Comparison of ENCODE assay signal across 11 mouse cellular contexts in genomic region chr4:147275773-147276140, GRCm38 (mm10). TPM values are rescaled to one million over a fixed set of nuclear protein-coding genes. Genes with fewer than 3 reads are reported as not detected.
DNase-seq lines count a peak whose midpoint lies in the region; ATAC-seq and TF ChIP-seq lines count a peak whose summit lies in the region.
"Not testable (repeated sequence)": the region's sequence is repeated elsewhere in the genome, so short reads cannot be mapped to it uniquely, and the experiment has no call there.
"Had no signal": no experiment of that assay in that cellular context is flagged by ENCODE, and none has a peak within 500 bp of the region (broad histone marks: within the 10 kb centered on the region; RNA-seq: fewer than 3 reads in every experiment).

No protein-coding gene starts in this region.

- 33% methylated on average over 53 of the region's 54 CpGs for WGBS in embryonic facial prominence, embryonic 14.5 days
- 20% methylated on average over 54 of the region's 54 CpGs for WGBS in heart, embryonic 11.5 days (ENCODE audit: insufficient replicate concordance)
- 32% methylated on average over 54 of the region's 54 CpGs for WGBS in hindbrain, embryonic 14.5 days
- WGBS in kidney, postnatal 0 days, result 37% methylated on average over 54 of the region's 54 CpGs
- 22% methylated on average over 54 of the region's 54 CpGs for WGBS in liver, embryonic 16.5 days (ENCODE audit: insufficient replicate concordance)
- WGBS in midbrain, embryonic 15.5 days, result 27% methylated on average over 54 of the region's 54 CpGs
- 31% methylated on average over 50 of the region's 54 CpGs for WGBS in stomach, postnatal 0 days

- DNase-seq in embryonic facial prominence, embryonic 14.5 days (ENCODE audit: low spot score); kidney, postnatal 0 days (ENCODE audit: low spot score); stomach, postnatal 0 days (ENCODE audit: low spot score): not testable (repeated sequence)
- DNase-seq in hindbrain, embryonic 14.5 days (ENCODE audit: low spot score), result peak; percentile 0

- TF ChIP-seq EP300 in ES-Bruce4 (IDR thresholded peaks at IDR 0.05; ENCODE audit: insufficient read depth, low read depth, low read length); stomach, postnatal 0 days (optimal IDR thresholded peaks at IDR 0.05): not testable (repeated sequence)

- H3K4me1 ChIP-seq in ES-Bruce4 (ENCODE audit: control insufficient read depth, insufficient read depth, low read length); embryonic facial prominence, embryonic 14.5 days (ENCODE audit: control insufficient read depth, insufficient read depth, low read length); heart, embryonic 11.5 days (ENCODE audit: control insufficient read depth, insufficient read depth, low read length); hindbrain, embryonic 14.5 days (replicated peaks; ENCODE audit: control insufficient read depth, insufficient read depth, low read length); kidney, postnatal 0 days (replicated peaks; ENCODE audit: insufficient read depth, low read length); liver, embryonic 16.5 days (ENCODE audit: control insufficient read depth, low read depth, low read length); midbrain, embryonic 15.5 days; stomach, postnatal 0 days (replicated peaks; ENCODE audit: control insufficient read depth, insufficient read depth): not testable (repeated sequence)

- TF ChIP-seq POLR2A in ES-Bruce4 (IDR thresholded peaks at IDR 0.05; ENCODE audit: insufficient read depth, low read length), result not testable (repeated sequence)

- peak overlapping the region; percentile 83 for H3K27ac ChIP-seq in ES-Bruce4 (ENCODE audit: insufficient read depth, low read length)
- H3K27ac ChIP-seq in embryonic facial prominence, embryonic 14.5 days (replicated peaks; ENCODE audit: low read depth, low read length); heart, embryonic 11.5 days (ENCODE audit: low read depth, low read length); hindbrain, embryonic 14.5 days; kidney, postnatal 0 days; liver, embryonic 16.5 days (ENCODE audit: low read length); midbrain, embryonic 15.5 days; stomach, postnatal 0 days (replicated peaks): not testable (repeated sequence)

- peak overlapping the region; percentile 66 for H3K4me3 ChIP-seq in ES-Bruce4 (ENCODE audit: low read depth, low read length)
- peak overlapping the region; percentile 21 for H3K4me3 ChIP-seq in embryonic facial prominence, embryonic 14.5 days (ENCODE audit: low read depth, low read length)
- H3K4me3 ChIP-seq in heart, embryonic 11.5 days (ENCODE audit: low read depth, low read length), result peak overlapping the region; percentile 26
- peak overlapping the region; percentile 18; the same call in 1 of the 2 replicates for H3K4me3 ChIP-seq in hindbrain, embryonic 14.5 days (replicated peaks; ENCODE audit: low read length)
- not testable (repeated sequence) for H3K4me3 ChIP-seq in kidney, postnatal 0 days (replicated peaks; ENCODE audit: low read depth, low read length); liver, embryonic 16.5 days (ENCODE audit: low read depth, low read length)
- H3K4me3 ChIP-seq in midbrain, embryonic 15.5 days, result peak overlapping the region; percentile 12; the same call in 1 of the 2 replicates
- H3K4me3 ChIP-seq in stomach, postnatal 0 days (ENCODE audit: low read depth, low read length), result 0 out of 2 replicates have a peak overlapping the region, but pooled peaks have one; percentile 1

- H3K9me3 ChIP-seq in ES-Bruce4 (replicated peaks; ENCODE audit: control insufficient read depth, insufficient read depth, low read length, poor library complexity, severe bottlenecking), result peaks cover 18% of the 10 kb centered on the region
- H3K9me3 ChIP-seq in embryonic facial prominence, embryonic 14.5 days (ENCODE audit: control insufficient read depth, low read length), result peaks cover 32% of the 10 kb centered on the region
- H3K9me3 ChIP-seq in heart, embryonic 11.5 days (replicated peaks; ENCODE audit: control insufficient read depth, low read length), result peaks cover 15% of the 10 kb centered on the region
- H3K9me3 ChIP-seq in hindbrain, embryonic 14.5 days (ENCODE audit: control insufficient read depth, low read length), result peaks cover 23% of the 10 kb centered on the region
- H3K9me3 ChIP-seq in kidney, postnatal 0 days (replicated peaks; ENCODE audit: low read length); liver, embryonic 16.5 days (replicated peaks; ENCODE audit: control insufficient read depth, low read length); stomach, postnatal 0 days (ENCODE audit: control insufficient read depth, low read length): not testable (repeated sequence)
- H3K9me3 ChIP-seq in midbrain, embryonic 15.5 days, result peaks cover 33% of the 10 kb centered on the region

- peak overlapping the region; percentile 37 for H3K4me2 ChIP-seq in embryonic facial prominence, embryonic 14.5 days (ENCODE audit: low read depth, low read length)
- H3K4me2 ChIP-seq in heart, embryonic 11.5 days, result peak overlapping the region; percentile 56
- peak overlapping the region; percentile 22; the same call in 1 of the 2 replicates for H3K4me2 ChIP-seq in hindbrain, embryonic 14.5 days (replicated peaks)
- H3K4me2 ChIP-seq in kidney, postnatal 0 days (ENCODE audit: low read length), result peak overlapping the region; percentile 34; the same call in 1 of the 2 replicates
- H3K4me2 ChIP-seq in liver, embryonic 16.5 days (ENCODE audit: low read depth, low read length), result peak overlapping the region; percentile 30
- H3K4me2 ChIP-seq in midbrain, embryonic 15.5 days, result peak overlapping the region; percentile 32
- H3K4me2 ChIP-seq in stomach, postnatal 0 days (replicated peaks; ENCODE audit: low read depth), result 0 out of 2 replicates have a peak overlapping the region, but pooled peaks have one; percentile 5

- TF ChIP-seq CTCF in ES-Bruce4 (IDR thresholded peaks at IDR 0.05; ENCODE audit: low read depth, low read length); kidney, postnatal 0 days (IDR thresholded peaks at IDR 0.05; ENCODE audit: low read depth); stomach, postnatal 0 days (IDR thresholded peaks at IDR 0.05; ENCODE audit: low read depth): not testable (repeated sequence)

- not testable (repeated sequence) for ATAC-seq in embryonic facial prominence, embryonic 14.5 days (ENCODE audit: low read depth); hindbrain, embryonic 14.5 days (ENCODE audit: low FRiP score); kidney, postnatal 0 days (replicated peaks; ENCODE audit: low FRiP score, low read depth); liver, embryonic 16.5 days (ENCODE audit: low read depth); midbrain, embryonic 15.5 days (replicated peaks); stomach, postnatal 0 days (ENCODE audit: low FRiP score, low TSS enrichment)
- 0 out of 2 replicates have a peak, but pooled peaks have one; percentile 42 for ATAC-seq in heart, embryonic 11.5 days (replicated peaks; ENCODE audit: insufficient number of reproducible peaks, low FRiP score, low TSS enrichment)

- H3K9ac ChIP-seq in ES-Bruce4 (ENCODE audit: low read depth, poor library complexity, severe bottlenecking), result peak overlapping the region; percentile 90
- H3K9ac ChIP-seq in embryonic facial prominence, embryonic 14.5 days (ENCODE audit: low read depth, low read length); heart, embryonic 11.5 days (ENCODE audit: low read depth, low read length); hindbrain, embryonic 14.5 days; kidney, postnatal 0 days (ENCODE audit: low read depth, low read length); liver, embryonic 16.5 days (ENCODE audit: low read depth, low read length); midbrain, embryonic 15.5 days; stomach, postnatal 0 days (ENCODE audit: low read length): not testable (repeated sequence)

- H3K27me3 ChIP-seq in ES-Bruce4 (ENCODE audit: control insufficient read depth, insufficient read depth, low read length, poor library complexity, severe bottlenecking); embryonic facial prominence, embryonic 14.5 days (replicated peaks; ENCODE audit: control insufficient read depth, insufficient read depth, low read length); heart, embryonic 11.5 days (ENCODE audit: control insufficient read depth, insufficient read depth, low read length); hindbrain, embryonic 14.5 days (ENCODE audit: control insufficient read depth, insufficient read depth, low read length); kidney, postnatal 0 days (ENCODE audit: insufficient read depth, low read length); liver, embryonic 16.5 days (ENCODE audit: control insufficient read depth, insufficient read depth, low read depth, low read length); midbrain, embryonic 15.5 days (replicated peaks); stomach, postnatal 0 days (ENCODE audit: control insufficient read depth, insufficient read depth, low read length): not testable (repeated sequence)

- H3K36me3 ChIP-seq in ES-Bruce4 (ENCODE audit: control insufficient read depth, insufficient read depth, low read length, poor library complexity, severe bottlenecking); embryonic facial prominence, embryonic 14.5 days (ENCODE audit: control insufficient read depth, insufficient read depth, low read length); heart, embryonic 11.5 days (ENCODE audit: control insufficient read depth, insufficient read depth, low read length); hindbrain, embryonic 14.5 days (replicated peaks; ENCODE audit: control insufficient read depth, insufficient read depth); kidney, postnatal 0 days (ENCODE audit: insufficient read depth, low read length); liver, embryonic 16.5 days (ENCODE audit: control insufficient read depth, insufficient read depth); midbrain, embryonic 15.5 days (replicated peaks); stomach, postnatal 0 days (ENCODE audit: control insufficient read depth, insufficient read depth, low read length): not testable (repeated sequence)

RNA-seq across cellular contexts. Expression of gene Zfp988, which starts 29.7 kb away (rescaled TPM):
- 19.4 and 25.2 TPM in 2 replicates for polyA plus RNA-seq in ES-Bruce4 (2011; ENCODE audit: insufficient read depth, insufficient read length, low read depth, missing spikeins)
- 0.09 TPM in 1 of 2 replicates, not detected in the other for polyA plus RNA-seq in embryonic facial prominence, embryonic 14.5 days (2014; fragmentation: Nextera tagmentation; extraction: Ambion mirVana)
- polyA plus RNA-seq in heart, embryonic 11.5 days (2014; fragmentation: Nextera tagmentation; extraction: Ambion mirVana), result 0.11 TPM in 1 of 2 replicates, not detected in the other
- 0.19 and 0.39 TPM in 2 replicates for polyA plus RNA-seq in hindbrain, embryonic 14.5 days (2014; fragmentation: Nextera tagmentation; extraction: Ambion mirVana)
- 0.24 and 0.25 TPM in 2 replicates for polyA plus RNA-seq in kidney, postnatal 0 days (2015; fragmentation: Nextera tagmentation; extraction: Ambion mirVana)
- polyA plus RNA-seq in liver, embryonic 16.5 days (2015; fragmentation: Nextera tagmentation; extraction: Ambion mirVana), result 0.05 TPM in 1 of 2 replicates, not detected in the other
- 0.09 and 0.13 TPM in 2 replicates for polyA plus RNA-seq in midbrain, embryonic 15.5 days (2015; fragmentation: Nextera tagmentation; extraction: Ambion mirVana)
- polyA plus RNA-seq in stomach, postnatal 0 days (2015; fragmentation: Nextera tagmentation; extraction: Ambion mirVana), result 0.05 and 0.16 TPM in 2 replicates
- polyA plus RNA-seq: erythroblast, embryonic 14.5 days; macrophage; small intestine, adult 2 months had no signal

Comparison
In these comparisons a context has a peak if more than half of its experiments do, and no peak if none do; other contexts are left out.
1. H3K4me2 ChIP-seq: peak in every context shown above with its lines; median percentile 56 in heart, embryonic 11.5 days; 37 in embryonic facial prominence, embryonic 14.5 days; 34 in kidney, postnatal 0 days; 32 in midbrain, embryonic 15.5 days; 30 in liver, embryonic 16.5 days; 22 in hindbrain, embryonic 14.5 days; 5 in stomach, postnatal 0 days.
2. RNA of gene Zfp988, which starts 29.7 kb away (polyA plus RNA-seq): 19.4 to 25.2 TPM in ES-Bruce4; 0.24 to 0.25 TPM in kidney, postnatal 0 days, 0.19 to 0.39 TPM in hindbrain, embryonic 14.5 days, 0.05 to 0.16 TPM in stomach, postnatal 0 days, 0.09 to 0.13 TPM in midbrain, embryonic 15.5 days, 0.11 TPM in heart, embryonic 11.5 days, 0.09 TPM in embryonic facial prominence, embryonic 14.5 days and 0.05 TPM in liver, embryonic 16.5 days; every median in the first group is over 10 times any median in the second.